9 mouse cellular contexts compared by ENCODE assay signal in genomic region chr5:142841372-142842136, GRCm38 (mm10). TPM values are rescaled to one million over a fixed set of nuclear protein-coding genes. Genes with fewer than 3 reads are reported as not detected.
DNase-seq lines count a peak whose midpoint lies in the region; ATAC-seq and TF ChIP-seq lines count a peak whose summit lies in the region.
"Had no signal": no experiment of that assay in that cellular context is flagged by ENCODE, and none has a peak within 500 bp of the region (broad histone marks: within the 10 kb centered on the region; RNA-seq: fewer than 3 reads in every experiment).

No protein-coding gene starts in this region.

- no peak for TF ChIP-seq EP300 in stomach, postnatal 0 days (optimal IDR thresholded peaks at IDR 0.05)

- no peak for DNase-seq in midbrain, embryonic 11.5 days (ENCODE audit: low spot score, missing footprints)
- DNase-seq in fibroblast of lung, adult 2 months (ENCODE audit: low read depth) = peak; percentile 63
- DNase-seq in intestine, embryonic 14.5 days (ENCODE audit: low spot score) = no peak
- DNase-seq in stomach, postnatal 0 days (ENCODE audit: low spot score) = peak; percentile 51
- DNase-seq in cerebellum, adult 18-20 months = no peak

- no peak overlapping the region for H3K27ac ChIP-seq in midbrain, embryonic 11.5 days (ENCODE audit: low read depth, low read length)
- H3K27ac ChIP-seq in midbrain, embryonic 15.5 days = no peak overlapping the region
- H3K27ac ChIP-seq in intestine, embryonic 14.5 days (ENCODE audit: low read depth) = 0 out of 2 replicates have a peak overlapping the region, but pooled peaks have one; percentile 11
- H3K27ac ChIP-seq in stomach, postnatal 0 days (replicated peaks) = peak overlapping the region; percentile 71
- H3K27ac ChIP-seq: layer of hippocampus, adult 2 months had no signal

- H3K36me3 ChIP-seq in midbrain, embryonic 11.5 days (ENCODE audit: control insufficient read depth, insufficient read depth, low read length) = no peaks in the 10 kb centered on the region
- no peaks in the 10 kb centered on the region for H3K36me3 ChIP-seq in midbrain, embryonic 15.5 days (replicated peaks)
- H3K36me3 ChIP-seq in intestine, embryonic 14.5 days (ENCODE audit: control insufficient read depth, insufficient read depth, low read length) = no peaks in the 10 kb centered on the region
- H3K36me3 ChIP-seq in stomach, postnatal 0 days (ENCODE audit: control insufficient read depth, insufficient read depth, low read length) = no peaks in the 10 kb centered on the region

- H3K4me1 ChIP-seq in midbrain, embryonic 11.5 days (ENCODE audit: control insufficient read depth, insufficient read depth, low read length) = no peaks in the 10 kb centered on the region
- no peaks in the 10 kb centered on the region for H3K4me1 ChIP-seq in midbrain, embryonic 15.5 days
- no peaks in the 10 kb centered on the region for H3K4me1 ChIP-seq in intestine, embryonic 14.5 days (replicated peaks; ENCODE audit: control insufficient read depth, insufficient read depth, low read length)
- H3K4me1 ChIP-seq in stomach, postnatal 0 days (replicated peaks; ENCODE audit: control insufficient read depth, insufficient read depth) = no peaks in the 10 kb centered on the region; the same call in 1 of the 2 replicates

- H3K4me2 ChIP-seq in midbrain, embryonic 11.5 days = no peak overlapping the region
- H3K4me2 ChIP-seq in midbrain, embryonic 15.5 days = no peak overlapping the region
- no peak overlapping the region for H3K4me2 ChIP-seq in intestine, embryonic 14.5 days (ENCODE audit: low read length)
- no peak overlapping the region for H3K4me2 ChIP-seq in stomach, postnatal 0 days (replicated peaks; ENCODE audit: low read depth)

- no peak for TF ChIP-seq CTCF in stomach, postnatal 0 days (IDR thresholded peaks at IDR 0.05; ENCODE audit: low read depth)

- peak; percentile 38; the same call in 1 of the 2 replicates for ATAC-seq in midbrain, embryonic 11.5 days (ENCODE audit: low FRiP score)
- no peak for ATAC-seq in midbrain, embryonic 15.5 days (replicated peaks)
- ATAC-seq in intestine, embryonic 14.5 days (replicated peaks; ENCODE audit: low FRiP score, low TSS enrichment, low read depth) = no peak
- peak; percentile 71 for ATAC-seq in stomach, postnatal 0 days (ENCODE audit: low FRiP score, low TSS enrichment)
- no peak for ATAC-seq in megakaryocyte, adult 5-6 weeks (ENCODE audit: poor library complexity, severe bottlenecking)
- ATAC-seq: midbrain, embryonic 16.5 days had no signal

- WGBS in midbrain, embryonic 11.5 days = 83% methylated on average over 8 of the region's 8 CpGs
- 70% methylated on average over 8 of the region's 8 CpGs for WGBS in midbrain, embryonic 15.5 days
- WGBS in intestine, embryonic 14.5 days = 72% methylated on average over 8 of the region's 8 CpGs
- 48% methylated on average over 8 of the region's 8 CpGs for WGBS in stomach, postnatal 0 days

- H3K27me3 ChIP-seq in midbrain, embryonic 11.5 days (ENCODE audit: control insufficient read depth, insufficient read depth, low read length) = no peaks in the 10 kb centered on the region
- H3K27me3 ChIP-seq in midbrain, embryonic 15.5 days (replicated peaks) = no peaks in the 10 kb centered on the region
- no peaks in the 10 kb centered on the region for H3K27me3 ChIP-seq in intestine, embryonic 14.5 days (replicated peaks; ENCODE audit: control insufficient read depth, insufficient read depth, low read length)
- H3K27me3 ChIP-seq in stomach, postnatal 0 days (ENCODE audit: control insufficient read depth, insufficient read depth, low read length) = no peaks in the 10 kb centered on the region

- H3K9me3 ChIP-seq in midbrain, embryonic 11.5 days (ENCODE audit: control insufficient read depth, low read length) = no peaks in the 10 kb centered on the region
- H3K9me3 ChIP-seq in midbrain, embryonic 15.5 days = no peaks in the 10 kb centered on the region
- H3K9me3 ChIP-seq in intestine, embryonic 14.5 days (ENCODE audit: control insufficient read depth, low read length) = no peaks in the 10 kb centered on the region
- H3K9me3 ChIP-seq in stomach, postnatal 0 days (ENCODE audit: control insufficient read depth, low read length) = no peaks in the 10 kb centered on the region

- H3K4me3 ChIP-seq in midbrain, embryonic 11.5 days (ENCODE audit: low read depth, low read length) = no peak overlapping the region
- no peak overlapping the region for H3K4me3 ChIP-seq in midbrain, embryonic 15.5 days
- no peak overlapping the region for H3K4me3 ChIP-seq in intestine, embryonic 14.5 days (ENCODE audit: low read depth, low read length)
- no peak overlapping the region for H3K4me3 ChIP-seq in stomach, postnatal 0 days (ENCODE audit: low read depth, low read length)
- H3K4me3 ChIP-seq: layer of hippocampus, adult 2 months had no signal

- H3K9ac ChIP-seq in midbrain, embryonic 11.5 days (ENCODE audit: low read length) = no peak overlapping the region
- no peak overlapping the region for H3K9ac ChIP-seq in midbrain, embryonic 15.5 days
- H3K9ac ChIP-seq in intestine, embryonic 14.5 days (ENCODE audit: low read length) = 0 out of 2 replicates have a peak overlapping the region, but pooled peaks have one; percentile 7
- H3K9ac ChIP-seq in stomach, postnatal 0 days (ENCODE audit: low read length) = no peak overlapping the region

RNA-seq across cellular contexts. Expression of gene Tnrc18, which starts 24.1 kb away (rescaled TPM):
- 26.9 and 27.4 TPM in 2 replicates for polyA plus RNA-seq in midbrain, embryonic 11.5 days (2014; fragmentation: Nextera tagmentation; extraction: Ambion mirVana)
- 36.3 and 38.6 TPM in 2 replicates for polyA plus RNA-seq in midbrain, embryonic 15.5 days (2015; fragmentation: Nextera tagmentation; extraction: Ambion mirVana)
- 31.3 TPM in 2 replicates for polyA plus RNA-seq in intestine, embryonic 14.5 days (2014; fragmentation: Nextera tagmentation; extraction: Ambion mirVana)
- 12.0 and 12.5 TPM in 2 replicates for polyA plus RNA-seq in stomach, postnatal 0 days (2015; fragmentation: Nextera tagmentation; extraction: Ambion mirVana)
- 28.2 and 38.6 TPM in 2 replicates for total RNA-seq in megakaryocyte, adult 5-6 weeks (2015)
- total RNA-seq in megakaryocyte, adult 5-6 weeks (2017) = 20.0 and 20.4 TPM in 2 replicates

RNA-seq across cellular contexts. Expression of gene Fbxl18, which starts 53.7 kb away (rescaled TPM):
- 10.5 and 11.8 TPM in 2 replicates for polyA plus RNA-seq in midbrain, embryonic 11.5 days (2014; fragmentation: Nextera tagmentation; extraction: Ambion mirVana)
- 41.6 and 43.0 TPM in 2 replicates for polyA plus RNA-seq in midbrain, embryonic 15.5 days (2015; fragmentation: Nextera tagmentation; extraction: Ambion mirVana)
- 10.3 and 10.8 TPM in 2 replicates for polyA plus RNA-seq in intestine, embryonic 14.5 days (2014; fragmentation: Nextera tagmentation; extraction: Ambion mirVana)
- 5.0 and 5.3 TPM in 2 replicates for polyA plus RNA-seq in stomach, postnatal 0 days (2015; fragmentation: Nextera tagmentation; extraction: Ambion mirVana)
- 1.7 and 3.0 TPM in 2 replicates for total RNA-seq in megakaryocyte, adult 5-6 weeks (2015)
- total RNA-seq in megakaryocyte, adult 5-6 weeks (2017) = 2.6 and 2.7 TPM in 2 replicates

Comparison
In these comparisons a context has a peak if more than half of its experiments do, and no peak if none do; other contexts are left out.
1. ATAC-seq: peak in midbrain, embryonic 11.5 days (single experiment) and stomach, postnatal 0 days (single experiment); none in midbrain, embryonic 15.5 days (single experiment), intestine, embryonic 14.5 days (single experiment) and megakaryocyte, adult 5-6 weeks (single experiment).
2. DNase-seq: peak in fibroblast of lung, adult 2 months (single experiment) and stomach, postnatal 0 days (single experiment); none in midbrain, embryonic 11.5 days (single experiment), intestine, embryonic 14.5 days (single experiment) and cerebellum, adult 18-20 months (0 of 2).
3. H3K27ac ChIP-seq: peak in intestine, embryonic 14.5 days (single experiment) and stomach, postnatal 0 days (single experiment); none in midbrain, embryonic 11.5 days (single experiment) and midbrain, embryonic 15.5 days (single experiment).